Mouse (Mus musculus) adrenal gland, postnatal 14 days (tissue): Measurements from ENCODE around the gene Ldb2. TPM values are rescaled to one million over a fixed set of nuclear protein-coding genes. Genes with fewer than 3 reads are reported as not detected.
A peak's percentile ranks its signal among the peaks of the same experiment; 100 is the strongest.

ENCODE experiments used
- DNase-seq: peaks from one replicate; pipeline ENCODE4 v3.0.0; 2021; ENCODE audit warnings: mixed read lengths
- long read RNA-seq, 2 experiments: library from polyadenylated mRNA; stranded (forward); transcript quantifications; one replicate each; pipeline ENCODE4 v2.0.0; 2021
- total RNA-seq: library from RNA; stranded (reverse); gene quantifications from 2 replicates; pipeline ENCODE4 v1.2.3, GENCODE M21; 2021

Gene Ldb2
- total RNA-seq = 31.6 and 33.2 TPM in 2 replicates
- long read RNA-seq, experiment 1, transcript Ldb2-201 (8 exons, 2,418 nt) = major isoform, 5 of 24 reads
- long read RNA-seq, experiment 1, partial matches to known transcripts = 0 of 24 reads
- long read RNA-seq, experiment 1, other reads (novel, unspliced or antisense) = 14 of 24 reads
- long read RNA-seq, experiment 2, partial matches to known transcripts = 1 of 15 reads
- long read RNA-seq, experiment 2, other reads (novel, unspliced or antisense) = 5 of 15 reads

DNA sequence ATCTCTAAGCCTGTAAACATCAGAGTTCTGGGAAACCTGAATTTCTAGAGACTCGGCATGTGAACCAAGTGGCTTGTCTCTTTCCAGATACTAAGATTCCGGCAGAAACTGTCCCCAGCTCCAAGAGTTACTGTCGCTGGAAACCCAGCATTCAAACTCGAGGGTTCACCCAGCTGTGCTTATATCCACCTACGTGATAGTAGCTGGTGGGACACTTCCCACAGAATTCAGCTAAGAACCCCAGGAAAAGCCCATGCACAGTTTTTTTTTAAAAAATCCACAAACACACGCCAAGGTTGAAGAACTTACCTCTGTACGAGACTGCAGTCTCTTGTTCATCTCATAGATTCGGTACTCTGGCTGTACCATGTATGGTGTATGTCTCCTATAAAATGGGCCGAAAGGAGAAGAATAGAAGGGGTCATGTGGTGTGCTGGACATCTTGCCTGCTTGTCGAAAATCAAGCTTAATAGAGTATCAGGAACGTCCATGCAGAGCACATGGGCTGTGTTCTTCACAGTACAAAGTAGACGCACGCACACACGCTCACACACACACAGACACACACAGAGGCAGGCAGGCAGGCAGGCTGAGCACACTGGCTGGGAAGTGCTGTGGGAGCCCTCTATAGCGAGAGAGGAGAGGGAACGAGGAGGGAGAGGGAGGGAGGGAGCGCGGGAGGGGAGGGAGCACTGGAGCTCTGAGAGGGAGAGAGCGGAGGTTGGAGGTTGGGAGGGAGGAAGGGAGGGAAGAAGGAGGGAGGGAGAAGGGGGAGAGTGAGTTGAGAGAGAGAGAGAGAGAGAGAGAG is at the start of gene Ldb2:
TSS of gene Ldb2 (minus strand) at position 628 of the 808 bp plus-strand sequence.
- peak; percentile 73 for DNase-seq

DNA sequence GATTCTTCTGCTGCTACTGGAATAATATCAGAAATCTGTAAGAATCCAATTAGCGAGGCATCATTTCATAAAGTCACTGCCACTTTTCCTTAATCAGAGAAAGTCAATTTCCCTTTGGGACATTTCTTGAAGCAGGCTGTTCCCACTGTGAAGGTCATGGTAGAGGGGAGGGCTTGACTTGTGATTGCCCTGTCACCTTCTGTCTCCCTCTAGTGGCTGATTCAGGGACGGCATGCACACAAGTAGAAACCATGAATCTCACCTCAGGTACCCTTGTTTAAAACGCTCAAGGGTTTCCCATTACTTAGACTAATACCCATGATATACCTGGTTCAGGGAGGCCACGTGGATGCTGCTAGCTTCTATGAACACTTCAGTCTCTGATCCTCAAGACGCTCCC is 31.8 kb upstream of the Ldb2 start:
- DNase-seq = peak; percentile 70

DNA sequence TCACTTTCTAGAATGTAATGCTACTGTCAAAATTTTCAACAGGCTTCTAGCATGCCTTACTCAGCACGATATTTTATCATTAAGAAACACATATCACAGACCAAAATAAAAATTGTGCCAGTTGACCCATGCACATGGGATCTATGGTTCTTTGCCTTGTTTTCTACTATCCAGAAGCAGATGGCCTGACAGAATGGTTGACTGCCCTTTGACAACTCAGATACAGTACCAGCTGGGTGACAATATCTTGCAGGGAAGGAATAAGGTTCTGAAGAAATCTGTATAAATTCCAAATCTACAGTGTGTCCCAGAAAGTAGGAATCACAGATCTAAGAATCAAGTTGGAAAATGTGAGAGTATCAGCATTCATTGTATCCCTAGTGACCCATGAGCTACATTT is 16.0 kb upstream of the Ldb2 start:
- DNase-seq = no peak

DNA sequence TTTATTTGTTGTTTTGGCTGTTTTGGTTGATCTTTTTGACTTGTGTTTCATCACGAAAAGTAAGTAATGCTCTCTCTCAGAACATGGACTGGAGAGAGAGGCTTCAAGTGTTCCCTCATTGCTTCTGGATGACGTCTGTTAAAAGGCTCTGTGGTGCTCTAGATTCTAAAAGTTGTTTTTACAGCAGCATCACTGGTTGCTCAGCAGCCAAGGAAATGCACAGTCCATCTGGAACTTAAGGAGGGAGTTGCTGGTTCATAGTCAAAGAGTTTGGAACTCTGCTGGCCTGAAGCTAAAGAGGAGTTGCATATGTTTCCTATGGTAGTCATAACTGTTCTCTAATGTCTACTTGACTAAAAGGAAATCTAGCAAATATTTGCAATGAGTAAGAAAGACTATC is 6.5 kb upstream of the Ldb2 start:
- no peak for DNase-seq

DNA sequence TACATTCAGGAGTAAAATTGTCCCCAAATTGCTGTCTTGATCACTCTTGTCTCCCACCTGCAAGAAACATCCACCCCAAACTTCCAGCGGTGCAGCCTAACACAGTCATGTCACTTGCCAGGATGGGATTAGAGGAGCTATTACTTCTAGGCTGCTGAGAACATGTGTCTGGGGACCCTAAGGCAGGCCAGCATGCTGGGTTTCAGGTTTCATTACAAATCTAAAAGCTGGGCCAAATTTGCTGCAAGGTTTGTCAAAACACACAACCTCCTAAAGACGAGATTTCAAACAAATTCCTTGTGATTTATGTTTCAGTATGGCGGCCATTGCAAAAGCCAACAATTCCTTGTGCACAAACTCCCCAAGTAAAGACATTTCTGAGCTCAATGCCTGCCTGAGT is 1.6 kb upstream of the Ldb2 start:
- no peak for DNase-seq

DNA sequence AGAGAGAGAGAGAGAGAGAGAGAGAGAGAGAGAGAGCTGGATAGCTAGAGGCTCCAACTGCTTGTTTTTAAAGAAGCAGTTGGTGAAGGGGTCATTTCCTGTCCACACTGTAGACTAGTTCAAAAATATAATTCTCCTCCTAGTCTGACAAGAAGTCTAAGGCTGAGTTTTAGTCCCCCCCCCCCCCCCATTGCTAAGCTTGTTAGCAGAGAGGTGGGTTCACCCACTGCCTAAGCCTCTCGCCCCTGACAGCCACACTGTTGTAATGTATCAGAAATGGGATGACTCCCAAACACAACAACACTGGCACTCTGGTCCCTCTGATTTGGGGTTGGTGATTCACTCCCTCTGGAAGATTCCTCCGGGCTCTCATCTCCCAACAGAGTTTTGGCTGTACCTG is 381 bp upstream of the Ldb2 start:
- DNase-seq = peak; percentile 12

DNA sequence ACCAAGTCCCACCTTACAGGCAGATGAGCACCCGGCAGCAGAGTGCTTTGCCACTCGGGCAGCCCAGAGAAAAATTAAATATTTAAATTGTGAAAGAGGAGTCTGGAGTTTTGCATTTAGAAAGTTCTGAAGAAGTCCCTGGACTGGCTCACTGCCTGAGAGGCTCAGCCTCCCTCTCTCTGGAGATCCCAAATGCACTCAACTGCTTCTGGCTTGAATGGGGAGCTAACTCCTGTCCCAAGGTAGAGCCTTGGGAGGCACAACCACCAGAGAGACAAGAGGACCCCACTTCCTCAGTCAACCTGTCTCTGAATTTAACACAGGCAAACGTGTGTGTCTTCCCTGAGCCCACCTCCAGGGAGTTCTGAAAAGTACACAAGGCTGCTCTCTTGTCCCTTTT is 987 bp downstream of the Ldb2 start:
- DNase-seq = peak; percentile 9

DNA sequence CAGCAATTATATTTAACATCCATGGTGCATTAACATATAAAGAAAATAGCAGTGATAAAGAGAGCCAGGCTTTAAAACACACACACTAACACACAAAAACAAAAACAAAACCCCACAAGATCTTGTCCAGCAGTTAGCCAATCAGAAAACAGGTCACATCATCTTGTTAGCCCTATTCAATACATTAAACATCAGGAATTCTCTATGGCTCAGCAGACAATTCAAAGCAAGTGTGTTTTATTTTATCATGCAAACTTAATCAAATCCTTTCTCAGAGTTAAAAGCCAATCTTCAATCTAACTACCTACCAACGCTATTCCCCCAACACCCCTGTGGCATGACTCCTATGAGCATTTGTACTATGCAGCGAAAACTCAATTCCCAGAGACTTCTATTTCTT is 1.4 kb downstream of the Ldb2 start:
- no peak for DNase-seq

DNA sequence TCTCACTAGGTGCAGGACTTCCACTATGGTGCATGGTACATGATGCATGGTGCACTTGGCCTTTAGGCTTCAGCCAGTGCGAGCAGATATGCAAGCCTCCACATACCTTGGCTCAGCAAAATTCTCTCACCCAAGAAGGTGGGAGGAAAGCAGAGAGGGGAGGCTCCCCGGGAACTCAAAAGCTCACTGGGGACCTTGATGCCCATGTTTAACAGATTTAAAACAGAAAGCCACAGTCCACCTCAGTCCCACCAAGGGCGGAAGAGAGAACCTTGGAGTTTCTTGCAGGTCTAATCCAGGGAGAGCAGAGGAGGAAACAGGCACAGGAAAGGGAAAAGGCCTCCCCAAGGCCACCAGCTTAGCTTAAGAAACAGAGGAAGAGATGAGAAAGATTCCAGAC is 14.9 kb downstream of the Ldb2 start:
- no peak for DNase-seq

DNA sequence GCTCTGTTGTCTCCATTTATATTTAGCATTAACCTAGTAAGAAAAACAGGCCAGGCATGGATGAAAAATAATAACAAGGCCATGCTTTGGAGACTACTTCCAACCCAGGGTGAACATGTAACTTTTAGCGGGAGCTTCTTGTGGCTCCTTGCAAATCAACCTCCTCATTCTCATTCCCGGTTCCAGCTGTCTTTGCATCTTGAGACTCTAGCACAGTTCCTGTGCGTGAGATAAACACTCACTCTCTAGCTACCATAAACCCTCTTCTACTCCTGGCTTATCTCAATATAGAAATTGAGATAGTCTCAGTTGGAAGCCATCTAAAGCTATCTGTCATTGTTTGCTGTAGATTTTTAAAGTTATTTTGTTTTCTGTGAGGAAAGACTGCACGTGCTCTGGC is 20.1 kb downstream of the Ldb2 start:
- no peak for DNase-seq

DNA sequence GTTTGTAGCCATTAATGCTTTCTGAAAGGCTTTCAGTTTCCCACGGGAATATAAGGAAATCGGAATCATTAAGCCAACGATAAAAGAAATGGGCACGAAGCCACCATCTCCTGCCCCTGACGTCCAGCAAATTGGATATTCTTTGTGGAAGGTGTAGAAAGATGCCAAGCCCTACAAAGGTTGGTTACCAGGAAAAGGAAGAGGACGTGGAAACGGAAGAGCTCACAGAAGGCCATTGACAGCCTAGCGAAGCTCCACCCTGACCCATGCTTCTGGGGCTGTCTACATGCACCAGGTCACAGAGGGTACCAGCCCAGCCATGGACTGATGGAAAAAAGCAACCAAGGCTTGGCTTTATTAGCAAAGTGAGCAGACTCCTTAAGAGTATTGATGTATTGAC is 31.0 kb downstream of the Ldb2 start:
- DNase-seq = no peak

DNA sequence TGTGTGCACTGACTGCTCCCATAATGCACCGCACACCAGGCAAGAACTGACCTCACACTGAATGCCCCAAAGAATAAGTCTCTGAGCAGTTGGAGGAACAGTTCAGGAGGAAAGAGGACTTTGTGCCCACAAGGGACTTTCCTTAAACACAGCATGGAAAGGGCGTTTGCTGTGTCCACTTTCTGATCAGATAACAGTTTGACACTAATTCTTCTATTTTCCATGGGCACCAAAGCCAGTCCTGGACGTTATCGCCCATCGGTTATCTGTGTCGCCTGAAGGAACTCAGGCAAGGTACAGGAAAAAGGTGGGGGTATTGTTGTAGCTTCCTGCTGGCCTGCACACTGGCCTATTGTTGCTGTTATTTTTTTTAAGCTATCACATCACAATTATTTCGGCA is 34.6 kb downstream of the Ldb2 start:
- no peak for DNase-seq

DNA sequence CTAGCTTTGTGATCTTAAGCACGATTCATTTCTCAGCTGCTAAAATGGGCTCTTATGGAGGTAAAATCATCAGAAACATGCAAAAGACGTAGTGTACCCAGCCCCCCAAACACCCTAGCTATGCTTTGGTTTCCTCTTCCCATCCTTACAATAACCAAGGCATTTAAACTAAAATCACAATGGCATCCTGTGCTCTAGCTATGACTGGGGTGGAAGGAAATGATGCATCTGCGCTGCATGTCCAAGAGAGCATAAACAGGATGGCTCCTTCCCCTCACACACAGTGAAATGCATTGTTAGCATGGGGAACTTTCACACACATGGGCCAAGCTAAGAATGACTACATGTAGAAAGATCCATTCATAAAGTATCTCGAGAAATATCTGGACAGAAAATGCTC is 40.3 kb downstream of the Ldb2 start:
- no peak for DNase-seq

DNA sequence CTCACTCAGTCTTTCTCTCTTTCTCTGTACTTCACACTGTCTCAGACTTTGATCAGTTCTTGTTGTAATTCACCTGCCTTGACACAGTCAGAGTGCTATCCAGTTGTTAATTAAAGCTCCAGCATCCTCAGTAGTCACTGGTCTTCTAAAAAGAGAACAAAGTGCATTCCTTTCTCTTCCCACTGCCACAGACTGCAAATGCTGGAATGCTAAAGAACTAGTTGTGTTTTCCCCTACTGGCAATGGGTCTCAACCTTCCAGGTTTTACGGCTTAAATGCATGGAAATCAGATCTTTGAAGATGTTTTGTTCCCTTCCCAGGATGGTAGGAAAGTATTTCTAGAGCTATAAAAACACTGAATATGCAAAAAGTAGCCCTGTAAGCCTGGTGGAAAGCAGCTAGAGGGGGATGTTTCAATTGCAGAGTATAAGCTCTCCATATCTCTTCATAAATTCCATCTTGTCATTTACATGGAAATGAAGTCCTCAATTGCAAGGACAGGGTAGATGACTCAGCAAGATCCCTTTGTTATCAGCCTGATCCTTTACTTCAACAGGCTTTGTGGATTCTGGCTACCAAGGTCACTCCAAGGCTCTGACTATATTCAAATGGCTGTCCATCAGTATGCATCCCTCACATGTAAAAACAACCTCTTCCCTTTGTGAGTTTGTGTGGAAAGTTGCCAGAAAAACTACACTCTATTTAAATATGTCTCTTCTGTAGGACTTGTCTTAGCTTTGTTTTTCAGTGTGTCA is 45.1 kb downstream of the Ldb2 start:
- peak; percentile 25 for DNase-seq

DNA sequence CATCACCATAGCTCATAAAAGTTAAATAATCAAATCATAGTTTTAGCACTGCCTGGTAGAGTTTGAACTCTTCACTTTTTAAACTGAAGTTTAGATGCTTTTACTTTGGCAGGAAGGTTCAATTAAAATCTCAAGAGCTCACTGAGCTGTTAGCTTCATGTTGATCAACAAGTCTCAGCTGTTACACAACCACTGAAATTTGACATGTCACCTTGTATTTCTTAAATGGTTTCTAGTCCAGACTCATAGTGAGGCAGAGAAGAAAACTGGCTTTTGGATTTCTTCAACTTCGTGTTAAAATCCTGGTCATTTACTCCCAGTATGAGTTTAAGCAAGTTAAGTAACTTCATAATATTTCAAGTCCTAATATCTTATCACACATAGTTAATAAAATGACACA is 53.8 kb downstream of the Ldb2 start:
- DNase-seq = no peak

DNA sequence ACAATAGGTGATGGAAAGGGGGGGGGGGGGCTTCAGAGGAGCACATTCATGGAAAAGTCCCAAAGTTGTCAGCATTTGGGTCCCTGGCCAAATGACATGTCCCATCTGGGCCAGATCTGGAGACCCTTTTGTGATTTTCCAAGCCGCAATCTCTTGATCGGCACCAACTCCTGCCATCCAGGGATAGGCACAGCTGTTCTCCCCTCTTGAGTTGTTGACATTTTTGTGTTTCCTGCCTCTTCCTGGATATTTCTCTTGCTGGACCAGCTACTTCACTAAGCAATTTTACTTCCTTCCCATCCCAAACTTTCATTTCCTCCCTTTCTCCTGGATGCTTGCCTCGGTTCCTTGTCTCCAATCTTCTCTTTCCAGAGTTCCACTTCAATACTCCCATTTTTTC is 63.1 kb downstream of the Ldb2 start:
- DNase-seq = no peak

DNA sequence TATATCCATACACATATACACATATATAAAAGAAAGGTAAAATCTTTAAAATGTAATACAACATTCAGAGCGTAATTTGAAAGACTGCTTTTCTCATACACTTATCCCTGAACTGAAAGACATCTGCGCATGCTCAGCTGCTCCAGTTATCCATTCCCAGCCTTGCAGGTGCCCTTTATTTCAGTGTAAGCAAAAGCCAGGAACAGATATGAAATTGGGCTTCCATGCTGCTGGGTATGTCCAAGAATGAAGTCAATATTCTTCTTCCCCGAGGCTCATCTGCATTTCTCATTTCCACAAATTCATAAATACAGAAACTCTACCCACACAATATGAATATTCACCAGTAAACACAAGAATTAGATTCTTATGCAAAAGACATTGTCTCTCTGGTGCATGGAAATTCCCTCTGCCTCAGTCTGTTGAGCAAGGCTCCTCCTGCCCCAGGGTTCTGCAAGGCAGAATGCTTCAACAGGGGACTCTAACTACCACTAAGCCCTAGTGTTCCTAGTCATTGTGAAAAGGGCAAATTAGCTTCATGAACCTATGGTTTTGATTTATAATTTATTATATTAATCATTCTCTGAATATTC is 65.3 kb downstream of the Ldb2 start:
- DNase-seq = no peak

DNA sequence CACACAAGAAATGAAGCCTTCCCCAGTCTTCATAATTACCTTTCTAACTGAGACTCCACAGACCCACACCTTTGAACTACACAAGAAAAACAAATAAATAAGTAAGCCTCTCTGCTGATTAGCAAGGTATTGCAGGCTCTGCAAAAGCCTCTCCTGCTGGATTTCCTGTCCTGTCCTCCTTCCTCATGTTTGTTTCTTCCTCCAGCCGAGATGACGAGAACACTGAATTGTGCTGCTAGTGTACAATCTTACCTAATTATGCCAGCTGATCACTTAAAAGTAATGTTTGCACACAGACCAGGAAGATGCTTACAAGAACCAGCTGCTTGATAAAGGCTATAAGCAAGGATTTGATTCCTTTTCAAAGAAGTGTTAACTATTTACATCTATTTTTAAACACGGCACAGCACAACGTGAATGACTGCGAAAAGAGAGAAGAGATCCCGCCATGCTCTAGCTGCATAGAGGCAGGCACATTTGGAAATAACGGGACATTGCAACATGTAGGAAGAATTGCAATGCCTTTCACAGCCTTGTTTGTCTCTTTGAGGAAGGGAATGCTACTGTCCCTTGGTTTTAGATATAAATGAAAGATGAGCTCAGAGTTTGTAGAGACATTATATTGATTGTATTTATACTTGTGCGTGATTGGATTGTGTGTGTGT is 69.7 kb downstream of the Ldb2 start:
- DNase-seq = no peak

DNA sequence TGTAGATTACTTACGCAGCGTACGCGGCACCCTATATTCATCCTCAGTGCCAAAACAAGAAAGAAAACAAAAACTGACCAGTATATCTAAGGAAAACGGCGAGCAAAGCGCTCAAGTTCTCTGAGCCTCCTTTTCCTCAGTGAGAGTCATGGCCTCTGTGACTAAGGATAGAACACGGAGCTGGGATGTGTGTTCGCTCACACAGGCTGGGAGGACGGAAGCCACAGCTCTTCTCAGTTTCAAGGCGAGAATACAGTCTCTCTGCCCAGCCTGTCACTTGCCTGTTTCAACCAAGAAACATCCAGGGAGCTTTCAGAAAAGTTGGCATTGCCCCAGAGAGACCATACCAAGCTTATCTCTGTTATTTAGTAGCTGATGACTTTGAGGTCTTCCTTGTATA is 71.5 kb downstream of the Ldb2 start:
- peak; percentile 9 for DNase-seq

DNA sequence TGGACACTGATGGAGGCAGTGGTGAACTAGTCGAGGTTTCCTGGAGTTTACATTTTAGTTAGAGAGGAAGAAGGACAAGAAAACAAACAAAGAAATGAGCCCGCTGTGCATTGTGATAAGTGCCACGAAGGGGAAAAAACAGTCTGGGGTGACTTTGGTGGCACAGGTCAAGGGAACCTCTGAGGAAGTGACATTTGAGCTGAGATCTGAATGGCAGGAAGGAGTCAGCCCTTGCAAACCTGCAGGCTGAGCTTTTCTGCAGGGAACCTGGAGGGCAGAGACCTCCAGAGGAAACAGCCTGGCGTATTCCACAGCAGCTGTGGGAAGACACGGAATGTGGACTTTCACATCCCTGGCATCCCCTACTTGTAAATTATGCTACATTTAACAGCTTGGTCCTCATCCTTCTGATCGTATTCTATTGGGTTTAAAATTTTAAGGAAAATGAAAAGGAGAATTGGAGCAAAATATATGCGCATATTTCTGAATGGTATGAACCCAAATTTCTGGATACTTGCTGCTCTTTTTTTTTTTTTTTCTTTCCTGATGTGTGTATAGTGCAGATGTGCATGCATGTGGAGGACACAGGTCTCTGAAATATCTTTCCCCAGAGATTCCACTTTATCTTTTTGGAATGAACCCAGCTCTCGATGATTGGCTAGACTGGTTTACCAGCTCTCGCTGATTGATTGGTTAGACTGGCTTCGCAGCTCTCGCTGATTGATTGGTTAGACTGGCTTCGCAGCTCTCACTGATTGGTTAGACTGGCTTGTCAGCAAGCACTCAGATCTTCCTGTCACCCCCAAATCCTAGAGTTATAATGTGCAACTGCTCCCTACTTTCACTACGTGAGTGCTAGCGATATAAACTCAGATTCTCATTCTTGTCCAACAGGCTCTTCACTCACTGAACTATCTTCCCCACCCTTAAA is 72.7 kb downstream of the Ldb2 start:
- DNase-seq = peak; percentile 31

DNA sequence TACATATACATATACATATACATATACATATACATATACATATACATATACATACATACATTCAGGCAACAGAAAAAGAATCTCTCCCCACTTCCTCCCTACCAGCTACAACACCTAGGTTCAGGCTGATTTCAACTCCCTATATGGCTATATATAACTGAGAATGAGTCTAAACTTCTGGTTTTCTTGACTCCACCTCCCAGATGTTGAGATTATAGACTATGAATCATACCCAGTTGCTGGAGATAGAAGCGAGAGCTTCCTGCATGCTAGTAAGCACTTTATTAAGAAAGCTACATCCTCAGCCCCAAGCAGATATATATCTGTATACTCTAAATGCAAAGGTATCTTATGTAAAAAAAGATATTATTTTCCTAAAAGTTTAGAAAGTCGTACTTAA is 74.0 kb downstream of the Ldb2 start:
- DNase-seq = no peak
